Mouse (Mus musculus) layer of hippocampus, adult 9-10 months (tissue): ENCODE data around the gene Tcn2.
A peak's percentile ranks its signal among the peaks of the same experiment; 100 is the strongest.
"Not testable (repeated sequence)": the region's sequence is repeated elsewhere in the genome, so short reads cannot be mapped to it uniquely, and the experiment has no call there.

Experiments
- DNase-seq: peaks from one replicate; pipeline ENCODE4 v3.0.0; 2022; ENCODE audit warnings: low spot score

Tcn2 gene

DNA sequence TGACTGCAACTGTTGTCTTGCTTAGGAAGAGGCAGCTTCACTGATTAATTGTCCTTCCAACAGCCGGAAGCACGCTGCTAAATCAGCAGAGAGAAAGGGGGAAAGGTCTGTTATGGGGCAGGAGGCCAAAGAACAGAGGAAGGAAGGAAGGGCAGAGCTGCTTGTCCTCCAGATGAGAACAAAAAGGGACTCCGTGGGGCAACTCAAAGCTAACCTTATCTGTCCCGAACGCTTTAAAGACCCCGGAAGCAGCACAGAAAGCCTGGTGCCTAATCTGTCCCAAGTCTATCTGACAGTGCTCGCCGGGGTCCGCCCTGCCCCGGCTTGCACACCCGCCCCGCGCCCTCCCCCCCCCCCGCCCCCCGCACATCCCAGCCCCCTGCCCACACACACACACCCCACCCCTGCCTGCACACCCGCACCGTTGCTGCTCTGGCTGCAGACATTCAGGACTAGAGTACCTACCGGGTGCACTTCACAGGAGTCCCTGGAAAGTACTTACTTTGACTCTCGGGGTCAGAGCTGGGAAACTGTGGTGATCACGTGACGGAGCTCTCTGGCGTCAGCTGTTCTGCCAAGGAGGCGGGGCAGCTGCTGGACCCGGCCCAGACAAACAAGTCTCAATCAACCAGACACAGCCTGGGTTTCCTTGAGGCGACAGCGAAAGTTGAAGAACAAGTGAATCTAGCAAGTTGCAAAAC is at the start of gene Tcn2:
TSS of gene Tcn2 (minus strand) at position 649 of the 701 bp plus-strand sequence.
- peak; percentile 67 for DNase-seq

DNA sequence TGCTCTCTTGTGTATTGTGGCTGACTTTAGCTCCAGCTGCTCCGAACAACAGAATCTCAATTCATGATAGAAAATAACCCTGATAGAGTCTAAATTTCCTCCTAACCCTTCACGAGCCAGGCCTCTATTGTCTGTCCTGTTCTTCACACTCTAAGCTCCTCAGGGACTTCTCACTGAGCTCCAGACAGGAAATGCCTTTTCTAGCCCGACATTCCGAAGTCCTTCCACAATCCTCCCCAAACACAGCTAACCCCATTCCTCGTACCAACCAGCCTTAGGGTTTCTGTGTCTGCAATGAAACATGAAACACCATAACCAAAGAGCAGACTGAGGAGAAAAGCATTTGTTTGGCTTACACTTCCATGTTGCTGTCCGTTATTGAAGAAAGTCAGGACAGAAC is 49.6 kb upstream of the Tcn2 start:
- DNase-seq, result no peak

- DNase-seq, result no peak
Measured at GRCm38 (mm10) chr11:3978421-3978820, 46.5 kb upstream of the Tcn2 start.

- DNase-seq, result no peak
Measured at GRCm38 (mm10) chr11:3976678-3977077, 44.7 kb upstream of the Tcn2 start, which contains the start of gene 4930556J24Rik. TSS of gene 4930556J24Rik (minus strand) at chr11:3976778.

DNA sequence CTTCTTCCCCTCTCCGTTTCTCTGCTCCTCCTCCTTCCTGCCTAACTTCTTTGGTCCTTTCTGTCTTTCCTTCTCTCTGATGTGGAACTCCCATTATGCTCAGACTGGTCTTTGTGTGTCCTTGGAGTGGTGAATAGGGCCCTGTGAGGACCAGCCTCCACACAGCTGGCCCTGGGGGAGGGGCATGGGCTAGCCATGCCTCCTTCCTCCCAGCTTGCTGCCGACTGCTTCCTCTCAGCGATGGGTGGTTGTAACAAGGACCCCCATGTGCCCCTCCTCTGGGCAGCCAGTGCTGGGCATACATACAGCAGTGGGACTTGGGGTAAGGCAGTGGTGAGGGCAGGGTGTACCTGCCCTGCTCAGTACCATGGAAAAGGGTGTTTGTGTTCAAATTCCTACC is 42.4 kb upstream of the Tcn2 start:
- DNase-seq, result no peak

DNA sequence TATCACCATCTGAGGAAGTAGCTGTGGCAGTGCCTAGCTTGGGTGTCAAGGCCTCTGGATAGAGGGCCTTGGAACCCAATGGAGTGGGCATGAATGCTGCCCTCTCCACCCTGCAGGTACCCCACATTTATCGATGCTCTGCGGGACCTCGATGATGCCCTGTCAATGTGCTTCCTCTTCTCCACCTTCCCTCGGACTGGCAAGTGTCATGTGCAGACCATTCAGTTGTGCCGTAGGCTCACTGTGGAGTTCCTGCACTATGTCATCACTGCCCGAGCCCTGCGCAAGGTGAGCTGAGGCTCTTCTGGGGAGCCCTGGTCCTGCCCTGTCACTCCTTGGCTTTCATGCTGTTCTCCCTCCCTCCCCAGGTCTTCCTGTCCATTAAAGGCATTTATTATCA is 41.1 kb upstream of the Tcn2 start:
- no peak for DNase-seq

GRCm38 (mm10) chr11:3970361-3970760 is 38.4 kb upstream of the Tcn2 start:
- no peak for DNase-seq

DNA sequence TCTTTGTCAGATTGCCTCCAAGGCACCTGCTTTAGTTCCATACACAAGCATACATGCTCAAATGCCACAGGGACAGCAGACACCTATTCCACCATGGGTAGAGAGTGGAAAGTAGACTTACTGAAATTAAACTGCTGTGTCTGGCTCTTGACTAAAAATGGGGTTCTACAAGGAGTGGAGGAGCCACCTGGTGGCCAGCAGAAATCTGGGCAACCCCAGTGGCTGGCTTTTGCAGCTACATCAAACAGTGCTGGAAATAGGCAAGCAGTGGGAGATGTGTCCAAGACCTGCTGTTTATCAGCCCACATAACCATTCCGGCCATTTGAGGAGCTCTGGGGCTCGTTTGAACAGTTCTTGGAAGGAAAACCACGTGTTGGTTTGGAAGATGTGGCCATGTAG is 37.9 kb upstream of the Tcn2 start:
- DNase-seq, result no peak

DNA sequence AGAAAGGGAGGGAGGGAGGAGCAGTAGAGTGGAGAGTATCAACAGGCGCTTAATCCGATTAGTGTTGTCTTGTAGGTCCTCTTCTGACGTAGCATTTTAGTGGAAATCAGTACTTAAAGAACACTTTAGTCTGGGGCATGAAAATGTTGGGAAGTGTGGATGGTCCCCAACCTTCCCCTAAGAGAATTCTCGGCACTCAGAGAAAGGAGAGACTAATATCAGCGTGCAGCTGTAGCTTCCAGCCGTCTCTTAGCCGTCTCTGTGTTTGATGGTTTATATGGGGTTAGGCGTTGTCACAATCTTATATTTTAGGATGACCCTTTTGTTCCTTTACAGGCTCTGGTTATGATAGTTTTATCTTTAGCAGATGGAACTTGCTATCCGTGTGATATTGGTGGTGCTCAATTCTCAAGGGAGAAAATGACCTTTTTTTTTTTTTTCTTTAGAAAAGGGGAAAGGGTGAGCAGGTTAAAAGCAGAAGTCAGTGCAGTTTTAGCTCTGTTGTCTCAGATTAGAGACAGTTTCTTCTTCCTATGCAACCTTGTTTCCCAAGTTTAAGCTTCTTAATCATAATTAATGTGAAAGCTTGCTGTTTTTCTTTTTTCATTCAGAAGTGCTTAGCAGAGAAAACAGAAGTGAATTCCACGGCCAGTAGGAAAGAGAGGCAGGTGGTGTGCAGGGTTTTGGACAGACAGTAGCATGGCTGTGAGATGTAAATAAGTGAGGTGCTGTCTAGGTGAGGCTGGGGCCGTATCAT is 32.6 kb upstream of the Tcn2 start:
- DNase-seq, result no peak

DNA sequence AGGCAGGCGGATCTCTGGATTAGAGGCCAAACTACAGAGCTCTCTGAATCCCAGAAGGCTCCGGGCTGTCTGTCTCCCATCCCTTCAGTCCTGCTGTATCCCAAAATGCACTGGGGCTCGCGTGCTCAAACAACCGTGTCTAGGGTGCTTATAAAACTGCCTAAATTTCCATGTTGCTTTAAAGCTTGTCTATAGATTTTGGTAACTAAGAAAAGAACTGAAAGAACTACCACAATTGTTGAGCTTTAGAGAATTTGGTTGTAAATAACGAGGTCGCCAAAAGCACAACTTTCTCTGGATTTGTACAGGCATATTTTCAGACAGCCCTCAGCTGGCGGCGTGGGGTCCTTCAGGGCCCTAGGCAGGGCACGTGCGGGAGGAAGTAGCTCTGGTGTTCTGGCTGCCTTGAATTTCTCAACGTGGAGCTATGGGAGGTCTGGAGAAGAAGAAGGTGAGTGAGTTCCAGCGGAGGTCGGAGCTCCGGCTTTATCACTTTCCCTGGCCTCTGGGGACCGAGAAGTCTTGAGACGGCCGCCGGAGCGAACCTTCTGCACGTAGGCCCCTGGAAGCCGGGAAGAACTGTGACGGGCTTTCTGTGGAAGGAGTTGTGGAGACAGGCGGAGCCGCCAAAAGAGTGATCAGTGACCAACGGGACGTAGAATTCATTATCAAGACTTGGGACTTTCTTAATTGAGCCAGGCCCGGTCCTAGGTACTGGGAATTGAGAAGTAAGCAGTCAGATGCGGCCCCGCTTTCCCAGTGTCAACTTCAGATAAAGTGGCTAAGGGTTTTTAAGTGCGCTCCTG is 31.9 kb upstream of the Tcn2 start, which contains the start of gene Pes1:
TSS of gene Pes1 (plus strand) at position 366 of the 806 bp plus-strand sequence.
- peak; percentile 90 for DNase-seq

GRCm38 (mm10) chr11:3963155-3963554 is 31.2 kb upstream of the Tcn2 start:
- DNase-seq, result no peak

- DNase-seq, result no peak
Measured at GRCm38 (mm10) chr11:3961761-3962160, 29.8 kb upstream of the Tcn2 start.

GRCm38 (mm10) chr11:3960901-3961300 is 28.9 kb upstream of the Tcn2 start:
- no peak for DNase-seq

DNA sequence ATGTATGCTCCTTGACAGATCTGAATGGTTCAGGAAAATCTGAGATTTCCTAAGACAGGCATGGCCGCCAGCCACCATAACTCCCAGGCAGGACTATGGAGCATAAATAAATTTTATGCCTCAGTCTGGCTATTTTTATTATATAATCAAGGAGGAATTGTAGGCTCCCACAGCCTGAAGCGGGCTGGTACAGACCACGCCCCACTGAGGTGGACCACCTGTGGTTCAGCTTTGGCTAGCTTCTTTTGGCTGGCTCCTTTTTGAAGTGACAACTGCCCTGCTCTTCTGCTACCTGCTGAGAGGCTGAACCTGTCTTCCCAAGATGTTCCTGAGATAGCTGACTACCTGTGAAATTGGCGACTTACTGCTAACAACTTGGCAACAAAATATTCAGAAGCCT is 23.4 kb upstream of the Tcn2 start:
- not testable (repeated sequence) for DNase-seq

DNA sequence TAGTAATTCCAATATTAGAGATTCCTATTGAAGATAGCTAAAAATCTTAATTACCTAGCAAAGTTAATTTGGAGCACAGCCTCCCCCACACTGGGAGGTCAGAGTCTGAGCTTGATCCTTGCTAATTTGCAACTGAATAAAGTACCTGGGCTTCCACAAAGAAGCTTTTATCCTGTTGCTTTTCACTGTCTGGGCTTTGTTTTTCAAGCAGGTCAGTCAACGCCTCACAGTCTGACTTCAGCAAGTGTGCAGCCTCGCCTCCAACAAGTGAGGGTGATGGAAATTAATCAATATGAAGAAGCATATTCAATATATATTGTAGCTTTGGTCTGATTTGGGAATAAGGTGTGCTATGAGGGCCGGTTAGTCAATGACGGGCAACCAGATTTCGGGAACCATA is 22.9 kb upstream of the Tcn2 start:
- DNase-seq, result not testable (repeated sequence)

GRCm38 (mm10) chr11:3946386-3946785 is 14.4 kb upstream of the Tcn2 start:
- no peak for DNase-seq

DNA sequence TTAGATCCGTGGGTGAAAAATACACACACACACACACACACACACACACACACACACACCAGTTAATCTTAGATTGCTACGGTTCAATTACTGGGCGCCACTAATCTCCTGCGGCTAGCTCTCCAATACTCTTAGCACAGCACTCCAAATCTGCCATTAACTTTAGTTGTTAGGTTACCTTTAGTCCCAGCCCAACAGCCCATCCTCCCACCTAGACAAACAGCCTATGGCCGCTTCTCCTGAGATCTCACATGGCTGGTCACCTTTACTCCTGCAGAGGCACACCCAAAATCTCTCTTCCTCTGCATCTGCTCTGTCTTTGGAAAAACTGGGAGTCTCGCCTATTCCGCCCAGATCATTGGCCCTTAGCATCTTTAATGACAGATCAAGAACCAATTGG is 9.4 kb upstream of the Tcn2 start:
- no peak for DNase-seq

- no peak for DNase-seq
Measured at GRCm38 (mm10) chr11:3937321-3937874, 5.4 kb upstream of the Tcn2 start.

DNA sequence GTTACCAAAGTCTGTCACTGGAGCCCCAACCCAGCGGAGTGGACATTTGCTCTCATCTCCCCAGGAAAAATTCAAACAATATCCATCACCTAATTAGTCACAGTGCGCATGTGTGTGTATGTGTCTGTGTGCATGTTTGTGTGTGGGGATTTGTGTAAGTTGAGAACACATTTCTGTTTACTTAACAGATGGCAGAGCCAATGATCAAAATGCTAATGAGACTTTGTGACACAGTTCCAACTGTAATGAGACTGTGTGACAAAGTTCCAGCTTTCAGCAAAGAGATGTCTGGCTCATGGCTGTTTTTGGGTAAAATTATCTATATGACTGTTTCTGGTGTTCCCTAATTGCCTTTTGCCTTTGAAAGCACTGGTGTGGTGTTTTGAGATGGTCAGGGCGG is 4.4 kb upstream of the Tcn2 start:
- peak; percentile 20 for DNase-seq

DNA sequence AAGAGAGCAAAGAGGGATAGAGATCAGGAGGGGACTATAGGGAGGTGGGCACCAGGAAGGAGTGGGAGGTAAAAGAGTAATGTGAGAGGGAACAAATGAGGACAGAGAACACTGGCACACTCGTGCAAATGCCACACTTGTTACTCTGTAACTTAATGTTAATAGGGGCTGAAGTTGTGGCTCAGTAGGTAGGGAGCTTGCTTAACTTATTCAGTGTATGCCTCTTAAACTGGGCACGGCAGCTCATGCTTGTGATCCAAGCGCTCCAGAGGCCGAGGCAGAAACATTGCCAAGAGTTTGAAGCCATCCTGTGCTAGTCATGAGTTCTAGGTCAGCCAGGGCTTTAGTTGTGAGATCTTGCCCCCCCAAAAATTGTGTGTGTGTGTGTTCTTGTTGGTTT is 3.2 kb upstream of the Tcn2 start:
- DNase-seq, result no peak

DNA sequence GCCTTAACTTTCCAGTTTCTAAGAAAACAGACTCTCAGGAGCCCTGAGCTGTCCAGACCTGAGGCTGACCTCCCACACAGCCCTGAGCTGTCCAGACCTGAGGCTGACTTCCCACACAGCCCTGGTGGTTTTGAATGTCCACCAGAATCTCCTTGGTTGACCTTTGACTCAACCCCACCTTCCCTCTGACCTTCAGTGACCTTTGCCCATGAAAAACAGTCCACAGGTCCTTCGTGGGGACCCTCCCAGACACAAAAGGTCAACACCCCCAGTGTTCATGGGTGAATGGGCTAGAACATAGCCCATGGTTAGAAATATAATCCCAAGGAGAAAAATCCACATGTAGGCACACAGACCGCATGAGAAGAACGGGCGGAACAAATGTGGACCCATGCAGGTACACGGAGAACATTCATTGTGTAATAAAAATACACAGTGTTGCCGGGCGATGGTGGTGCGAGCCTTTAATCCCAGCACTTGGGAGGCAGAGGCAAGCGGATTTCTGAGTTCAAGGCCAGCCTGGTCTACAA is 1.9 kb upstream of the Tcn2 start:
- no peak for DNase-seq

GRCm38 (mm10) chr11:3930931-3931330 is 1.0 kb downstream of the Tcn2 start:
- no peak for DNase-seq
